Comparison of ENCODE assay signal across 9 mouse cellular contexts in the genomic region with DNA sequence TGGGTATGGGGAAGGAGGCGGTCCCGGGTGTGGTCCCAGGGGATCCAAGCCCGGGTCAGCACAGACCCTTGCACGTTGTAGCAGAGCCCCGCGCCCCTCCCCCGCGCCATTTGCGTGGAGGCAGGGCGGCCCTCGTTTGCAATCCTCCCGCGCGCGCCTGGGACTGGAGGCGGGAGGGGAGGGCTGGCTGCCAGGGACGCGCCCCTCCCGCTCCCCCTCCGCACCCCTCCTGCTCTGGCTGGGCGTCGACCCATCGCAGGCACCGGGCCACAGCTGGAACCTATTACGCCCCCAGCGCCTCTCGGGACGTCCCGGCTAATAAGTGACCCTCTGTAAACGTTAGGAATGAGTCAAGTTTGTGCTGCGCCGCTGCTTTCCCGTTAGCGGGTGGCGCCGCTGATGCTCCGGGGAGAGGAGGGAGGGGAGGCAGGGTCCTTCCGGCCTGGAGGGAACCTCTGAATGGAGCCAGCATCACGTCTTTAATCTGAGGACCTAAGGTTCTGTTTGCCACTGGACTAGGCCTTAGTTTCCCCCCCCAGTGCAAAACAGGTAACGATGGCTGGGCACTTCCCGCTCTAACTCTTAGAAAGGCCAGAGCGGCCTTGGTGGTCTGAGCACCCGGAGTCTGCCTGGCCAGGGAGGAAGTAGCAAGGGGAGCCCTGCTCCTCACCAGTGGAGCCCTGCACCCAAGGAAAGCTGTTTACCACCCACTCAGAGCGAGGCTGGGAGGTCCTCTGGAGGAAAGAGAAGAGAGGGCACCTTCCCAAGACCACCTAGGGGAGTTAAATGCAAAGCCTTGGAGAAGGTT. TPM values are rescaled to one million over a fixed set of nuclear protein-coding genes. Genes with fewer than 3 reads are reported as not detected.
DNase-seq lines count a peak whose midpoint lies in the region; ATAC-seq and TF ChIP-seq lines count a peak whose summit lies in the region.
"Had no signal": no experiment of that assay in that cellular context is flagged by ENCODE, and none has a peak within 500 bp of the region (broad histone marks: within the 10 kb centered on the region; RNA-seq: fewer than 3 reads in every experiment).

No protein-coding gene starts in this region.

- peak overlapping the region; percentile 44 for H3K9ac ChIP-seq in hindbrain, postnatal 0 days (replicated peaks; ENCODE audit: low read length)

- TF ChIP-seq CTCF in cortical plate, adult 2 months (IDR thresholded peaks at IDR 0.05; ENCODE audit: extremely low read depth, insufficient read depth, low read length), result no peak
- TF ChIP-seq CTCF in hindbrain, postnatal 0 days (IDR thresholded peaks at IDR 0.05; ENCODE audit: low read depth), result no peak
- no peak for TF ChIP-seq CTCF in left cerebral cortex, adult 2 months (IDR thresholded peaks at IDR 0.05)

- WGBS in hindbrain, postnatal 0 days, result 3% methylated on average over 40 of the region's 44 CpGs

- DNase-seq in ES-CJ7 (ENCODE audit: low read depth, low spot score), result peak; percentile 73
- DNase-seq in gastrocnemius, postnatal 25 days, result peak; percentile 71
- DNase-seq in hindbrain, postnatal 0 days (ENCODE audit: low spot score), result peak; percentile 61
- peak; percentile 49 to 65 for DNase-seq in left cerebral cortex, adult 2 months (ENCODE audit: extremely low spot score in 1 of 2, low spot score in 2 of 2)
- peak; percentile 45 for DNase-seq in lung, postnatal 36 days
- peak; percentile 65 for DNase-seq in right cerebral cortex, postnatal 14 days
- DNase-seq in natural killer cell, adult 2 months (ENCODE audit: low spot score in 2 of 2), result no peak

- no peak for TF ChIP-seq POLR2A in cortical plate, adult 2 months (IDR thresholded peaks at IDR 0.05; ENCODE audit: extremely low read depth, insufficient read depth, low read length)

- no peaks in the 10 kb centered on the region for H3K36me3 ChIP-seq in hindbrain, postnatal 0 days (ENCODE audit: insufficient read depth, low read length)

- no peaks in the 10 kb centered on the region for H3K27me3 ChIP-seq in hindbrain, postnatal 0 days (ENCODE audit: insufficient read depth, low read length)

- H3K27ac ChIP-seq in cortical plate, adult 2 months (ENCODE audit: insufficient read depth, low read length), result no peak overlapping the region
- no peak overlapping the region for H3K27ac ChIP-seq in hindbrain, postnatal 0 days
- H3K27ac ChIP-seq in left cerebral cortex, adult 2 months, result no peak overlapping the region

- H3K4me1 ChIP-seq in cortical plate, adult 2 months (ENCODE audit: control insufficient read depth, insufficient read depth, low read length), result peaks cover 5% of the 10 kb centered on the region
- H3K4me1 ChIP-seq in hindbrain, postnatal 0 days (ENCODE audit: insufficient read depth, low read length), result peaks cover 11% of the 10 kb centered on the region

- H3K9me3 ChIP-seq in hindbrain, postnatal 0 days (ENCODE audit: low read length), result no peaks in the 10 kb centered on the region

- peak overlapping the region; percentile 11; the same call in 1 of the 2 replicates for H3K4me3 ChIP-seq in cortical plate, adult 2 months (ENCODE audit: insufficient read depth, low read length)
- H3K4me3 ChIP-seq in hindbrain, postnatal 0 days (ENCODE audit: low read length), result peak overlapping the region; percentile 33
- peak overlapping the region; percentile 21 for H3K4me3 ChIP-seq in left cerebral cortex, adult 2 months

- intact Hi-C loops in left cerebral cortex, adult 2 months (cut with DNase I), result no loop called here

- peak overlapping the region; percentile 84 for H3K4me2 ChIP-seq in hindbrain, postnatal 0 days (ENCODE audit: low read depth, low read length)

- ATAC-seq in hindbrain, postnatal 0 days, result peak; percentile 66

RNA-seq across cellular contexts. Expression of a gene that starts 8.2 kb away (rescaled TPM):
- 0.15 and 0.29 TPM in 2 replicates for polyA plus RNA-seq in cortical plate, adult 2 months (2012; rRNA removed)
- total RNA-seq in gastrocnemius, postnatal 25 days (2021), result not detected
- 1.1 and 1.3 TPM in 2 replicates for total RNA-seq in hindbrain, postnatal 0 days (2014; rRNA removed)
- 0.48 and 0.63 TPM in 2 replicates for polyA plus RNA-seq in hindbrain, postnatal 0 days (2015; fragmentation: Nextera tagmentation; extraction: Ambion mirVana)
- total RNA-seq in left cerebral cortex, adult 2 months (2021), result under 1 TPM; 0.07 to 0.12 TPM

RNA-seq across cellular contexts. Expression of a gene that starts 16.0 kb away (rescaled TPM):
- polyA plus RNA-seq in cortical plate, adult 2 months (2012; rRNA removed), result not detected in 2 replicates
- total RNA-seq in gastrocnemius, postnatal 25 days (2021), result not detected
- total RNA-seq in hindbrain, postnatal 0 days (2014; rRNA removed), result 0.05 and 0.83 TPM in 2 replicates
- polyA plus RNA-seq in hindbrain, postnatal 0 days (2015; fragmentation: Nextera tagmentation; extraction: Ambion mirVana), result 0.11 and 0.16 TPM in 2 replicates
- total RNA-seq in left cerebral cortex, adult 2 months (2021), result not detected

RNA-seq across cellular contexts. Expression of a gene that starts 41.7 kb away (rescaled TPM):
- polyA plus RNA-seq in cortical plate, adult 2 months (2012; rRNA removed), result not detected in 2 replicates
- total RNA-seq in gastrocnemius, postnatal 25 days (2021), result not detected
- not detected in 2 replicates for total RNA-seq in hindbrain, postnatal 0 days (2014; rRNA removed)
- not detected in 2 replicates for polyA plus RNA-seq in hindbrain, postnatal 0 days (2015; fragmentation: Nextera tagmentation; extraction: Ambion mirVana)
- total RNA-seq in left cerebral cortex, adult 2 months (2021), result not detected
- total RNA-seq: left cerebral cortex, adult 8-10 months had no signal

RNA-seq across cellular contexts. Expression of a gene that starts 58.9 kb away (rescaled TPM):
- polyA plus RNA-seq in cortical plate, adult 2 months (2012; rRNA removed), result 6.3 and 7.1 TPM in 2 replicates
- 1 to 10 TPM; 4.6 to 8.0 TPM for total RNA-seq in gastrocnemius, postnatal 25 days (2021)
- total RNA-seq in hindbrain, postnatal 0 days (2014; rRNA removed), result 26.7 and 33.7 TPM in 2 replicates
- polyA plus RNA-seq in hindbrain, postnatal 0 days (2015; fragmentation: Nextera tagmentation; extraction: Ambion mirVana), result 8.0 and 9.2 TPM in 2 replicates
- 10 to 100 TPM in 1 of 2 experiments, 1 to 10 TPM in 1; 7.0 to 10.0 TPM for total RNA-seq in left cerebral cortex, adult 2 months (2021)

Comparison
In these comparisons a context has a peak if more than half of its experiments do, and no peak if none do; other contexts are left out.
1. DNase-seq: peak in ES-CJ7 (single experiment), gastrocnemius, postnatal 25 days (single experiment), hindbrain, postnatal 0 days (single experiment), left cerebral cortex, adult 2 months (2 of 2), lung, postnatal 36 days (single experiment) and right cerebral cortex, postnatal 14 days (single experiment); none in natural killer cell, adult 2 months (0 of 2).
2. Peak in every context shown above with its lines, with median percentiles within 50 percentile points of each other: H3K4me3 ChIP-seq.